Mouse (Mus musculus) erythroblast, embryonic 14.5 days (primary cell): Measurements from ENCODE around the gene Fosb. TPM values are rescaled to one million over a fixed set of nuclear protein-coding genes. Genes with fewer than 3 reads are reported as not detected.

Experiments used
- H3K27me3 ChIP-seq: 2 replicates; pipeline ENCODE4 v1.6.1; 2012; ENCODE audit warnings: inconsistent platforms; ENCODE audit not compliant: control insufficient read depth
- H3K36me3 ChIP-seq: 2 replicates; pipeline ENCODE4 v1.6.1; 2012; ENCODE audit warnings: mild to moderate bottlenecking, inconsistent platforms; ENCODE audit not compliant: control insufficient read depth
- H3K4me1 ChIP-seq: 2 replicates; pipeline ENCODE4 v1.6.1; 2012; ENCODE audit warnings: inconsistent platforms; ENCODE audit not compliant: control insufficient read depth
- H3K4me3 ChIP-seq: replicated peaks from 2 replicates; pipeline ENCODE3; 2012; ENCODE audit warnings: moderate library complexity, mild to moderate bottlenecking, inconsistent platforms
- H3K9me3 ChIP-seq: 2 replicates; pipeline ENCODE4 v1.6.1; 2012; ENCODE audit warnings: low read length, inconsistent platforms, mixed read lengths; ENCODE audit not compliant: control insufficient read depth
- GATA1 ChIP-seq: IDR thresholded peaks from 2 replicates; pipeline ENCODE4 v1.6.1; 2012; ENCODE audit warnings: low read length, inconsistent platforms, mixed read lengths
- TAL1 ChIP-seq: IDR thresholded peaks from 3 replicates; pipeline ENCODE4 v1.6.1; 2012; ENCODE audit warnings: low read length, inconsistent platforms, mixed read lengths
- polyA plus RNA-seq: library from polyadenylated mRNA; stranded (reverse); fragments of >175 nt; gene quantifications from 2 replicates; pipeline ENCODE4 v1.2.3, GENCODE M21; 2012

The Fosb gene
- polyA plus RNA-seq, 1 experiment, result 8.8 TPM

GRCm38 (mm10) chr7:19344938-19345471, 35.2 kb upstream of the Fosb start:
- Histone ChIP-seq H3K9me3 (no peaks in the 10 kb centered on the region), H3K36me3 (no peaks in the 10 kb centered on the region; the same call in 1 of the 2 replicates), H3K27me3 (peaks cover 47% of the 10 kb centered on the region), H3K4me3 (peak overlapping the region; percentile 67), H3K4me1 (peaks cover 29% of the 10 kb centered on the region)
- no peak for TF ChIP-seq TAL1
- no peak for TF ChIP-seq GATA1

GRCm38 (mm10) chr7:19344237-19344847, 34.5 kb upstream of the Fosb start, which contains the start of gene Ercc1:
Ercc1 (plus strand) TSS chr7:19344778.
- Histone ChIP-seq H3K4me3 (peak within 1 kb of the TSS; percentile 67), H3K36me3 (no peaks in the 10 kb centered on the region; the same call in 1 of the 2 replicates), H3K4me1 (peaks cover 29% of the 10 kb centered on the region), H3K9me3 (no peaks in the 10 kb centered on the region), H3K27me3 (peaks cover 53% of the 10 kb centered on the region)
- TF ChIP-seq GATA1, result no peak

- no peak for TF ChIP-seq TAL1
- no peak for TF ChIP-seq GATA1
- Histone ChIP-seq H3K4me1 (peaks cover 29% of the 10 kb centered on the region), H3K36me3 (no peaks in the 10 kb centered on the region; the same call in 1 of the 2 replicates), H3K27me3 (peaks cover 59% of the 10 kb centered on the region), H3K4me3 (no peak overlapping the region), H3K9me3 (no peaks in the 10 kb centered on the region)
Observed at GRCm38 (mm10) chr7:19343210-19343808, 33.5 kb upstream of the Fosb start.

GRCm38 (mm10) chr7:19342481-19343027, 32.7 kb upstream of the Fosb start:
- Histone ChIP-seq H3K4me1 (peaks cover 29% of the 10 kb centered on the region), H3K4me3 (no peak overlapping the region), H3K36me3 (no peaks in the 10 kb centered on the region), H3K9me3 (no peaks in the 10 kb centered on the region), H3K27me3 (peaks cover 65% of the 10 kb centered on the region)
- TF ChIP-seq GATA1 (no peak), TAL1 (no peak)

GRCm38 (mm10) chr7:19341761-19342409, 32.0 kb upstream of the Fosb start:
- H3K36me3 ChIP-seq, result no peaks in the 10 kb centered on the region
- H3K27me3 ChIP-seq, result peaks cover 71% of the 10 kb centered on the region
- H3K9me3 ChIP-seq, result no peaks in the 10 kb centered on the region
- no peak overlapping the region for H3K4me3 ChIP-seq
- TF ChIP-seq GATA1, result no peak
- no peak for TF ChIP-seq TAL1
- peaks cover 29% of the 10 kb centered on the region for H3K4me1 ChIP-seq

GRCm38 (mm10) chr7:19341250-19341649, 31.4 kb upstream of the Fosb start:
- Histone ChIP-seq H3K4me1 (peaks cover 29% of the 10 kb centered on the region), H3K4me3 (no peak overlapping the region), H3K36me3 (no peaks in the 10 kb centered on the region), H3K27me3 (peaks cover 73% of the 10 kb centered on the region), H3K9me3 (no peaks in the 10 kb centered on the region)
- TF ChIP-seq GATA1, result no peak

- TF ChIP-seq GATA1, result no peak
- no peak for TF ChIP-seq TAL1
- no peak overlapping the region for H3K4me3 ChIP-seq
- H3K4me1 ChIP-seq, result peaks cover 10% of the 10 kb centered on the region
- no peaks in the 10 kb centered on the region for H3K36me3 ChIP-seq
- peaks cover 65% of the 10 kb centered on the region for H3K27me3 ChIP-seq
- H3K9me3 ChIP-seq, result no peaks in the 10 kb centered on the region
Observed at GRCm38 (mm10) chr7:19338596-19338995, 28.7 kb upstream of the Fosb start.

GRCm38 (mm10) chr7:19338060-19338459, 28.2 kb upstream of the Fosb start:
- H3K27me3 ChIP-seq, result peaks cover 65% of the 10 kb centered on the region
- no peaks in the 10 kb centered on the region for H3K9me3 ChIP-seq
- TF ChIP-seq TAL1 (no peak), GATA1 (no peak)

GRCm38 (mm10) chr7:19337122-19337521, 27.3 kb upstream of the Fosb start:
- Histone ChIP-seq H3K4me1 (peaks cover 10% of the 10 kb centered on the region), H3K27me3 (peaks cover 65% of the 10 kb centered on the region)

More at GRCm38 (mm10) chr7:19338060-19338459, 28.2 kb upstream of the Fosb start:
- peaks cover 9% of the 10 kb centered on the region for H3K4me1 ChIP-seq
- H3K4me3 ChIP-seq, result no peak overlapping the region
- H3K36me3 ChIP-seq, result no peaks in the 10 kb centered on the region

More at GRCm38 (mm10) chr7:19337122-19337521, 27.3 kb upstream of the Fosb start:
- no peak overlapping the region for H3K4me3 ChIP-seq
- no peaks in the 10 kb centered on the region for H3K9me3 ChIP-seq
- H3K36me3 ChIP-seq, result no peaks in the 10 kb centered on the region
- TF ChIP-seq TAL1 (no peak), GATA1 (no peak)
